Mouse (Mus musculus): ENCODE measurements around the gene Aqp7.

Aqp7 gene

DNA sequence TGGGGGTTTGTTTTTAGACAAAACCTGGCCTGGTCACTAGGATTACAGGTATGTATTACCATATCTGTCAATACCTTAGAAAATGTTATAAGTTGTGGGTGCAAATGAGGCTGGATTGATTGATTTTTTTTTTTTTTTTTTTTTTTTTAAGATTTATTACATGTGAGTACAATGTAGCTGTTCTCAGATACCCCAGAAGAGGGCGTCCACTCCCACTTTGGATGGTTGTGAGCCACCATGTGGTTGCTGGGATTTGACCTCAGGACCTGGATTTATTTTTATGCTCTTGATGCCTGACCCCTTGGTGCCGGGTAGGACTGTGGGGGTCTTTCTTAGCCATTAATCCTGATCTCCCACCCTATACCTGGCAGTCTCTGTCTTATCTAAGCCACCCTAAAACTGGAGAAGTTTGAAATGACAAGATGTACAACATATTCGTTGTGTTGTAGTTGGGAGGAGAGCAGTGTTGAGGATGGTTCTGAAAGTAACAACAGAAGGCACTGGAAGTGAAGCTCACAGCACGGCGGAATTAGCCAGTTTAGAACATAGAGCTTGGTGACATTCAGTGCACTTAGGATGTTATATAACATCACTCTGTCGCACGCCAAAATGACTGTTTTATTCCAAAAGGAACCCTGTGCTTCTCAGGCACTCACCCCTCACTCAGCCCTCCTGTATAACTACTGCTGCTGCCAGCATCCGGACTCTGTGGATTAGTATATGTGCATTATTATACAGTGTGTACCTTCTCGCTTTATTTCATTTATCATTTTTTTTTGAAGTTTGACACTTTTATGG lies 46.9 kb downstream of the Aqp7 start:
- DNase-seq (ENCODE audit: low spot score): no peak

DNA sequence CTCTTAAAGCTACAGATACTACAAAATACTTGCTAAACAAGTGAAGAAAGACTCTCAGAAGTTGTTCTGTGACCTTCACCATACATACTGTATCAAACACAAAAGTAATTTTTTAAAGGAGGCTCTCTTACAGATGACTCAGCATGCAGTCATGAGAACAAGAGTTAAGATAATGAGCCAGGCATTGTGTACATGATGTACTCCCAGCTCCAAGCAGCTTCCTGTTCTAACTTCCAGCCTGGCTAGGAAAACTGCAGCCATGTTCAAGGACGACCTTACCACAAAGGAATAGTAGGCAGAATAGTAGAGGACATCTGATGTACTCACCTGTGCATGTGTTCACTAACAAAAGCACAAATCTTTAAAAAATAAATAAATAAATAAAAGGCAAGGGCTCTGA lies 47.7 kb downstream of the Aqp7 start:
- no peak for DNase-seq (ENCODE audit: low spot score)

DNA sequence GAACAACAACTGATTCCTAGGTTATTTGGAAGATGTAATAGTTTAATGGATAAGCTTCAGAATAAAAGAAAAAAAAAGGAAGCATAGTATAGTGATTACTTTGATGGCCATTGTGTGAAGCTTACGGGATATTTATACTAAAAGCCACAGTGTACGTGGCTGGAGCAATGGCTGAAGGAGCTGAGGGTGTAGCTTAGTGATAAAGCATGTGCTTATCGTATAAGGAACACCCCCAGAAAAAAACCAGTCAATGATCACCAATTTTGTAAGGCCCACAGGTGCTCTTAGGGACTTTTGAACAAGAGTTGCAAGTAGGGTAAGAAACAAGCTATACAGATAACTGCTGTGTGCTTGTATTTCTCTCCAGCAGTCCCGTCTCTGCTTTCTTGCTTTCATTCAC lies 50.0 kb downstream of the Aqp7 start:
- DNase-seq (ENCODE audit: low spot score): no peak

DNA sequence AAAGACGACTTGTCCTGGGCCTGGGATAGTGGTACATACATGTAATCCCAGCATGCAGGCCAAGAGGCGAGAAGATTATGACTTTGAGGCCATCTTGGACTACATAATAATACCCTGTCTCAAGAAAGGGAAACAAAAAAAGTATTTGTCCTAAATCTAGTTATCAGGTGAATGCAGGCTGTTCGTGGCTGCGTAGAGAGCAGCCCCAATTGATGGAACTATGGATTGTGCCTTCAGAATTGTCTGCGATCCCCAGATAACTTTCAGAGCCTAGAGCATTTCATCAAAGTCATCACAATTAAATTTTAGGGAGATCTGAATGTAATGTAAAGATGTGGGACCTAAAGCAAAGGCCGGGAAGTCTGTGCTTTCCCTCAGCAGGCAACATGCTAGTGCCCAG lies 51.6 kb downstream of the Aqp7 start:
- no peak for DNase-seq (ENCODE audit: low spot score)

DNA sequence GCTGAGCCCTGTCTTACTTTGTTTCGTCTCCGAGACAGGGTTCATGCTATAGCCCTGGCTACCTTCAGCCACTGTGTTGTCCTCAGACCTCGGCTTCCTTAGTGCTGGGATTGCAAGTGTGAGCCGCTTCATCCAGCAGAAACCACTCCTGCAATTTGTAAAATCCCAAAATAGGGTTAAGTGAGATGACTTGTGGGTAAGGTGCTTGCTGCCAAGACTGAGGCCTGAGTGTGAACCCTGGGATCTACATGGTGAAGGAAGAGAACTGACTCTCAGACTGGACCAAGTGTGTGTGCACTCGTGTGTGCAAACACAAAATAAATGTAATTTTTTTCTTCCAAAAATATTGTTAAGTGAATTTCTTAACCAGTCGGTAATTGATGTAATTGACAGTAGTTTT lies 58.3 kb downstream of the Aqp7 start:
- DNase-seq (ENCODE audit: low spot score): no peak

DNA sequence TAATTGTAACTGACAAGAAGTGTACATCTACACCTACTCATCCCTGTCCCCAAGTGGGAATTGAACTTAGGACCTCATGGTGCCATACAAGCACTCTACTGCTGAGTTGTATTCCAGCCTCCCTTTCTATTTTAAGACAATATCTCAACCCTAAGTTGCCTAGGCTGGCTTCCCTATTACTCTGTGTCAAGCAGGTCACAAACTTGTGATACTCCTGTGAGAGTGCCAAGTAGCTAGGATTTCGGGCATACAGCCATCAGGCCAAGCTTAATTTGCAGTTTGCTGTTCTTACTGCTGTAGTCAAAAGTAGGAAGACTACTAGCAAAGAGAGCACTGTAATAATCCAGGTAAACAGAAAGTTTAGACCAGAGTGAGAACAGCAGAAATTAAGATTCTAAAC lies 64.3 kb downstream of the Aqp7 start:
- DNase-seq (ENCODE audit: low spot score): no peak
